Mouse (Mus musculus): ENCODE data around the gene Map7. TPM values are rescaled to one million over a fixed set of nuclear protein-coding genes. Genes with fewer than 3 reads are reported as not detected.

The Map7 gene
- polyA plus RNA-seq, 1 experiment, result 0.01 TPM

DNA sequence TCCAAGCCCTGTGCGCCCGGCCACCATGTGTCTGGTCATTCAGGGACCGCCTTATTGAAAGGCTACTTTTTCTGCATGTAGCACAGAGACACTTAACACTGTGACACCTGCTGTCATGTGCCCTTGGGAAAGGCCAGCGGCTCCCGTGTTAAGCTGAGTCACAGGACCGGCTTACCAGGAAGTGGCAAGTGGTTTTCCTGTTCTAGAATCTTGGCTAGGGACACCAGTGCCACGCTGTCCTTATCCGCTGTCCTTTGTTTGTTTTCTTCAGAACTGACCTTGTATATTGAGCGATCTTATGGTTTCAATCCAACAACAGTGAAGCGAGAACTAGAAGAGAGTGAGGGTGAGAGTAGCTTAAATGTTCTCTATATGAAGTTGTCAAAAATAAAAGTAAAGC lies 85.2 kb downstream of the Map7 start:
- Histone ChIP-seq H3K36me3 (ENCODE audit: control insufficient read depth, insufficient read depth) (no peaks in the 10 kb centered on the region), H3K4me3 (no peak overlapping the region), H3K27me3 (ENCODE audit: control insufficient read depth, insufficient read depth, insufficient read length) (peaks cover under 1% of the 10 kb centered on the region), H3ac (ENCODE audit: control insufficient read depth, insufficient read length) (no peak overlapping the region), H3K4me2 (ENCODE audit: low read depth) (no peak overlapping the region), H3K79me2 (ENCODE audit: control insufficient read depth, insufficient read depth) (no peaks in the 10 kb centered on the region)
- no peak for TF ChIP-seq CEBPB (IDR thresholded peaks at IDR 0.05; ENCODE audit: insufficient read depth, poor library complexity, severe bottlenecking)
- TF ChIP-seq POLR2A (IDR thresholded peaks at IDR 0.05; ENCODE audit: insufficient read length, low read depth), result no peak
- TF ChIP-seq TCF3 (IDR thresholded peaks at IDR 0.05; ENCODE audit: insufficient read length, low read depth), result no peak
- TF ChIP-seq POLR2AphosphoS2 (IDR thresholded peaks at IDR 0.05; ENCODE audit: insufficient read length, low read depth), result no peak
- no peak for TF ChIP-seq TCF12 (IDR thresholded peaks at IDR 0.05; ENCODE audit: insufficient read depth, poor library complexity, severe bottlenecking)
- TF ChIP-seq USF1 (IDR thresholded peaks at IDR 0.05; ENCODE audit: low read depth), result no peak
- TF ChIP-seq MYOD1 (IDR thresholded peaks at IDR 0.05; ENCODE audit: control insufficient read depth in 1 of 3, insufficient read length in 2 of 3, low read depth in 2 of 3), result no peak
- no peak for TF ChIP-seq MAX (IDR thresholded peaks at IDR 0.05; ENCODE audit: low read depth)
- TF ChIP-seq REST (IDR thresholded peaks at IDR 0.05; ENCODE audit: insufficient read depth, insufficient read length), result no peak
- TF ChIP-seq MYOG (IDR thresholded peaks at IDR 0.05; ENCODE audit: control insufficient read depth in 1 of 3, insufficient read depth in 1 of 3, insufficient read length in 2 of 3, low read depth in 2 of 3), result no peak
- TF ChIP-seq SRF (IDR thresholded peaks at IDR 0.05; ENCODE audit: control insufficient read depth, insufficient read length, low read depth), result no peak

DNA sequence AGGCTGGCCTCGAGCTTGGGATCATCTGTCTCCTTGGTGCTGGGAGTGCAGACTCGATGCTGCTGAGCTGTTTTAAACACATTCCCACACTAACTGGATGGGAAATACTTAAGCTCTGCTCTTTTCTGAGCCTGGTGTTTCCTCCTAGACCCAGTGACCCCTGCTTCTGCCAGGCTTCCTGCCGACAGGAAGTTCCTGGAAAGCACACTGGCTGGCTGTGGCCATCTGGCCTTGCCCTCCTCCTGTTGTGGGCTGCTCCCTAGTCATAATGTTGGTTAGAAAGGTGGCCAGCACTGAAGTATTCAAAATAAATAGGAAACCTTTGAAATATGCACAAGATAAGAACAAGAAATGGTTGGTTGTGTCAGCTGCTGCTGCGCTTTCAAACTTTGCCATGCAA lies 86.2 kb downstream of the Map7 start:
- Histone ChIP-seq H3K79me2 (ENCODE audit: control insufficient read depth, insufficient read depth) (no peaks in the 10 kb centered on the region), H3K36me3 (ENCODE audit: control insufficient read depth, insufficient read depth) (no peaks in the 10 kb centered on the region), H3K4me2 (ENCODE audit: low read depth) (no peak overlapping the region), H3K4me3 (no peak overlapping the region), H3ac (ENCODE audit: control insufficient read depth, insufficient read length) (no peak overlapping the region), H3K27me3 (ENCODE audit: control insufficient read depth, insufficient read depth, insufficient read length) (no peaks in the 10 kb centered on the region)
- TF ChIP-seq MAX (IDR thresholded peaks at IDR 0.05; ENCODE audit: low read depth) (no peak), E2F4 (IDR thresholded peaks at IDR 0.05; ENCODE audit: insufficient read depth) (no peak), TCF3 (IDR thresholded peaks at IDR 0.05; ENCODE audit: insufficient read length, low read depth) (no peak), SRF (IDR thresholded peaks at IDR 0.05; ENCODE audit: control insufficient read depth, insufficient read length, low read depth) (no peak), MYOD1 (IDR thresholded peaks at IDR 0.05; ENCODE audit: control insufficient read depth in 1 of 3, insufficient read length in 2 of 3, low read depth in 2 of 3) (no peak), TCF12 (IDR thresholded peaks at IDR 0.05; ENCODE audit: insufficient read depth, poor library complexity, severe bottlenecking) (no peak), MYOG (IDR thresholded peaks at IDR 0.05; ENCODE audit: control insufficient read depth in 1 of 3, insufficient read depth in 1 of 3, insufficient read length in 2 of 3, low read depth in 2 of 3) (no peak), REST (IDR thresholded peaks at IDR 0.05; ENCODE audit: insufficient read depth, insufficient read length) (no peak), POLR2AphosphoS2 (IDR thresholded peaks at IDR 0.05; ENCODE audit: insufficient read length, low read depth) (no peak), POLR2A (IDR thresholded peaks at IDR 0.05; ENCODE audit: insufficient read length, low read depth) (no peak), CEBPB (IDR thresholded peaks at IDR 0.05; ENCODE audit: insufficient read depth, poor library complexity, severe bottlenecking) (no peak), USF1 (IDR thresholded peaks at IDR 0.05; ENCODE audit: low read depth) (no peak)

GRCm38 (mm10) chr10:20235656-20236055 lies 87.4 kb downstream of the Map7 start:
- no peaks in the 10 kb centered on the region for H3K36me3 ChIP-seq (ENCODE audit: control insufficient read depth, insufficient read depth)
- no peak overlapping the region for H3ac ChIP-seq (ENCODE audit: control insufficient read depth, insufficient read length)
- H3K79me2 ChIP-seq (ENCODE audit: control insufficient read depth, insufficient read depth), result no peaks in the 10 kb centered on the region
- no peak overlapping the region for H3K4me3 ChIP-seq
- no peaks in the 10 kb centered on the region for H3K27me3 ChIP-seq (ENCODE audit: control insufficient read depth, insufficient read depth, insufficient read length)
- TF ChIP-seq SRF (IDR thresholded peaks at IDR 0.05; ENCODE audit: control insufficient read depth, insufficient read length, low read depth) (no peak), REST (IDR thresholded peaks at IDR 0.05; ENCODE audit: insufficient read depth, insufficient read length) (no peak), E2F4 (IDR thresholded peaks at IDR 0.05; ENCODE audit: insufficient read depth) (no peak)
- no peak overlapping the region for H3K4me2 ChIP-seq (ENCODE audit: low read depth)

DNA sequence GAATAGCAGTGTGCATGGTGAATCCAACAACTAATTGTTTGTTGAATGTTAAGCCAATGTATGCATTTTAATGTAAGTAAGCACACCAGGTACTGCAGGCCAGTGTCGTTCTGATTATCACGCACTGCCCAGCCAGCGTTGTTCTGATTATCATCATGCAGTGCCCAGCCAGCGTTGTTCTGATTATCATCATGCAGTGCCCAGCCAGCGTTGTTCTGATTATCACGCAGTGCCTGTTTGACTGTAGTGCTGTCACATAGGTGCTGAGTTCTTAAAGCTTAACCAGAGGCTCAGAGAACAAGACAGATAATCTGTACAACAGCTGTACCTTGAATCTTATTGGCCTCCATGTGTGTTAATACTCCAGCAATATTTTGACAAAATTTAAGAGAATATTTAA lies 88.0 kb downstream of the Map7 start:
- H3K4me2 ChIP-seq (ENCODE audit: low read depth), result no peak overlapping the region
- no peaks in the 10 kb centered on the region for H3K36me3 ChIP-seq (ENCODE audit: control insufficient read depth, insufficient read depth)
- TF ChIP-seq SRF (IDR thresholded peaks at IDR 0.05; ENCODE audit: control insufficient read depth, insufficient read length, low read depth) (no peak), CEBPB (IDR thresholded peaks at IDR 0.05; ENCODE audit: insufficient read depth, poor library complexity, severe bottlenecking) (no peak), MAX (IDR thresholded peaks at IDR 0.05; ENCODE audit: low read depth) (no peak), TCF3 (IDR thresholded peaks at IDR 0.05; ENCODE audit: insufficient read length, low read depth) (no peak), POLR2A (IDR thresholded peaks at IDR 0.05; ENCODE audit: insufficient read length, low read depth) (no peak), POLR2AphosphoS2 (IDR thresholded peaks at IDR 0.05; ENCODE audit: insufficient read length, low read depth) (no peak)

GRCm38 (mm10) chr10:20238281-20238680 lies 90.0 kb downstream of the Map7 start:
- H3K36me3 ChIP-seq (ENCODE audit: control insufficient read depth, insufficient read depth), result no peaks in the 10 kb centered on the region
- H3ac ChIP-seq (ENCODE audit: control insufficient read depth, insufficient read length), result no peak overlapping the region
- peaks cover 2% of the 10 kb centered on the region for H3K27me3 ChIP-seq (ENCODE audit: control insufficient read depth, insufficient read depth, insufficient read length)
- H3K4me3 ChIP-seq, result no peak overlapping the region
- H3K4me2 ChIP-seq (ENCODE audit: low read depth), result no peak overlapping the region
- no peaks in the 10 kb centered on the region for H3K79me2 ChIP-seq (ENCODE audit: control insufficient read depth, insufficient read depth)
- TF ChIP-seq POLR2A (IDR thresholded peaks at IDR 0.05; ENCODE audit: insufficient read length, low read depth), result no peak
- no peak for TF ChIP-seq SRF (IDR thresholded peaks at IDR 0.05; ENCODE audit: control insufficient read depth, insufficient read length, low read depth)
- no peak for TF ChIP-seq MYOD1 (IDR thresholded peaks at IDR 0.05; ENCODE audit: control insufficient read depth in 1 of 3, insufficient read length in 2 of 3, low read depth in 2 of 3)
- no peak for TF ChIP-seq MYOG (IDR thresholded peaks at IDR 0.05; ENCODE audit: control insufficient read depth in 1 of 3, insufficient read depth in 1 of 3, insufficient read length in 2 of 3, low read depth in 2 of 3)
- no peak for TF ChIP-seq TCF12 (IDR thresholded peaks at IDR 0.05; ENCODE audit: insufficient read depth, poor library complexity, severe bottlenecking)
- TF ChIP-seq MAX (IDR thresholded peaks at IDR 0.05; ENCODE audit: low read depth), result no peak
- no peak for TF ChIP-seq E2F4 (IDR thresholded peaks at IDR 0.05; ENCODE audit: insufficient read depth)
- no peak for TF ChIP-seq CEBPB (IDR thresholded peaks at IDR 0.05; ENCODE audit: insufficient read depth, poor library complexity, severe bottlenecking)
- no peak for TF ChIP-seq REST (IDR thresholded peaks at IDR 0.05; ENCODE audit: insufficient read depth, insufficient read length)
- no peak for TF ChIP-seq POLR2AphosphoS2 (IDR thresholded peaks at IDR 0.05; ENCODE audit: insufficient read length, low read depth)
- no peak for TF ChIP-seq USF1 (IDR thresholded peaks at IDR 0.05; ENCODE audit: low read depth)
- no peak for TF ChIP-seq TCF3 (IDR thresholded peaks at IDR 0.05; ENCODE audit: insufficient read length, low read depth)

More for the DNA sequence above, 88.0 kb downstream of the Map7 start:
- no peak overlapping the region for H3K4me3 ChIP-seq
- no peaks in the 10 kb centered on the region for H3K79me2 ChIP-seq (ENCODE audit: control insufficient read depth, insufficient read depth)
- H3K27me3 ChIP-seq (ENCODE audit: control insufficient read depth, insufficient read depth, insufficient read length), result no peaks in the 10 kb centered on the region
- H3ac ChIP-seq (ENCODE audit: control insufficient read depth, insufficient read length), result no peak overlapping the region
